Mouse (Mus musculus): ENCODE measurements around the gene Sirpb1b. TPM values are rescaled to one million over a fixed set of nuclear protein-coding genes. Genes with fewer than 3 reads are reported as not detected.
"Not testable (repeated sequence)": the region's sequence is repeated elsewhere in the genome, so short reads cannot be mapped to it uniquely, and the experiment has no call there.

Gene Sirpb1b
- 0.10 and 0.21 TPM in 2 replicates for polyA plus RNA-seq (2015; fragmentation: Nextera tagmentation; extraction: Ambion mirVana)

DNA sequence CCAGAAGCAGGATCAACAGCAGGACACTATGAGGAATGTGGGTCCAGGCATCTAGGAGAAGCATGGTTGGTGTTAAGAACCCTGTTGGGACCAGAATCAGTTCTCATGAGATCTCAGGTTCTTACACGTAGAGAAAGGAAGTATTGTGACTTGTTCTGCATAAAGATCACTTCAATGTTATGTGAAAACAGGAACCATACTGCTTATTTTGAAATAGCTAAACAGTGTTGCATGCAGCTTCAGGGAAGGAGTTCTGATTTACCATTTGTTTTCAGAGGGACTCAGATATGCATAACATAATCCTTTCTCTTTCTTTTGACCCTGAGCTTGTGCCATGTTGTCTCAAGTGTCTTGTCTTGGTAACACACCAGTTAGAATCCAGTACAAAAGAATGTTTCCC, at the start of gene Sirpb1b:
Gene Sirpb1b (minus strand): TSS at position 179 of the 400 bp plus-strand sequence.
- no CpG with 5 or more reads among the region's 1 CpGs for WGBS
- H3K4me2 ChIP-seq (ENCODE audit: low read depth, low read length); H3K9ac ChIP-seq (ENCODE audit: low read depth, low read length); ATAC-seq; H3K4me1 ChIP-seq (ENCODE audit: control insufficient read depth, insufficient read depth, low read length); H3K36me3 ChIP-seq (ENCODE audit: control insufficient read depth, insufficient read depth, low read length); H3K9me3 ChIP-seq (ENCODE audit: control insufficient read depth, low read length); H3K4me3 ChIP-seq (ENCODE audit: low read length); H3K27me3 ChIP-seq (replicated peaks; ENCODE audit: control insufficient read depth, insufficient read depth, low read length); H3K27ac ChIP-seq (ENCODE audit: low read length): not testable (repeated sequence)

DNA sequence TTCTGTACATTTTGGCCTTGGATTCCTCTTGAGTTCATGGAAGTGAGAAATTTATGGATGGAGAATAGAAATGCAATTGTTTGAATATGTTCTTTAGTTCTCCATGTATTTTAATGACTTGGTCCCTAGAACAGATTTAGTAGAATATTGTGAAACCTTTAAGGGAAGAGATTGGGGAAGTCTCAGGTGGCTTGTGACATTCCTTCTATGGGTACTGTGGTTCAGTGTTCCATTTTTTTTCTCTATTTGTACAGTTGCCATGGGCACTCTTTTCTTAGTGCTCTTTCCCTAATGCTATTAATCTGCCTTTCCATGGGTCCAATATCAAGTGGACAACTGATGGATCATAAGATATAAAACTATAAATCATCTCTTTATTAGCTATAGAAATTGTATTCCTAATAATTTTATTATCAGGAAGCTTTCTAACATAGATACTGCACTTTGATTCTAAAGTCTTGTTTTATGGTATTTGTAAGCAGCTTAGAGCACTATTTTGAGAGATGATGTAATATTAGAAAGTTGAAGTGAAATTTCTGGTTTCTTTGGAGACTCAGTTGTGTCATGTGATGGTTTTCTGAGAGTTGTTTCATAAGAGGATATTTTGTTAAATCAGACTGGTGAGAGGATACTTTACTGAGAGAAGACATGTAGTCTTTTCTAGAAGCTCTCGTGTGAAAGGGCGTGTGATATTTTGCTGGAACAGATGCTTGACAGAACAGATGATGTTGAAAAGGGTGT, 15.7 kb upstream of the Sirpb1b start:
- H3K9me3 ChIP-seq (ENCODE audit: control insufficient read depth, low read length); H3K4me3 ChIP-seq (ENCODE audit: low read length); H3K4me2 ChIP-seq (ENCODE audit: low read depth, low read length); H3K36me3 ChIP-seq (ENCODE audit: control insufficient read depth, insufficient read depth, low read length); H3K27ac ChIP-seq (ENCODE audit: low read length); H3K9ac ChIP-seq (ENCODE audit: low read depth, low read length); H3K4me1 ChIP-seq (ENCODE audit: control insufficient read depth, insufficient read depth, low read length); H3K27me3 ChIP-seq (replicated peaks; ENCODE audit: control insufficient read depth, insufficient read depth, low read length); ATAC-seq: not testable (repeated sequence)
- WGBS, result 88% methylated on average over 2 of the region's 2 CpGs

GRCm38 (mm10) chr3:15586665-15587064, 11.8 kb upstream of the Sirpb1b start:
- H3K9ac ChIP-seq (ENCODE audit: low read depth, low read length); H3K9me3 ChIP-seq (ENCODE audit: control insufficient read depth, low read length); H3K4me3 ChIP-seq (ENCODE audit: low read length); H3K4me2 ChIP-seq (ENCODE audit: low read depth, low read length); H3K36me3 ChIP-seq (ENCODE audit: control insufficient read depth, insufficient read depth, low read length); ATAC-seq; H3K27ac ChIP-seq (ENCODE audit: low read length); H3K4me1 ChIP-seq (ENCODE audit: control insufficient read depth, insufficient read depth, low read length); H3K27me3 ChIP-seq (replicated peaks; ENCODE audit: control insufficient read depth, insufficient read depth, low read length): not testable (repeated sequence)
- WGBS, result 76% methylated on average over 1 of the region's 1 CpGs

DNA sequence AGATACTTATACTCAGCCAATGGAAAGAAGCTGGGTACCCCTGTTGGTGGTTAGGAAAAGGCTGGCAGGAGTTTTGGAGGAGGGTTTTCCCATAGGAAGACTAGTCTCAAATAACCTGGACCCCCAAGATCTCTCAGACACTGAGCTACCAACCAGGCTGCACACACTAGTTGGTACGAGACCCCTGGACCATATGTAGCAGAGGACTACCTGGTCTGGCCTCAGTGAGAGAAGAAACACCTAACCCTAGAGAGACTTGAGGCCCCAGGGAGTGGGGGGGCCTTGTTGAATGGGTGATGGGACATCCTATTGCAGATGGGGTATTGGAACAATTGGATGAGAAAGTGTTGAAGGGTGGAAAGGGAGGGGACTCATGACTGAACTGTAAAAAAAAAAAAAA, 8.6 kb upstream of the Sirpb1b start:
- H3K4me1 ChIP-seq (ENCODE audit: control insufficient read depth, insufficient read depth, low read length), result no peaks in the 10 kb centered on the region
- H3K27ac ChIP-seq (ENCODE audit: low read length), result no peak overlapping the region
- no peaks in the 10 kb centered on the region for H3K9me3 ChIP-seq (ENCODE audit: control insufficient read depth, low read length)
- no peaks in the 10 kb centered on the region for H3K36me3 ChIP-seq (ENCODE audit: control insufficient read depth, insufficient read depth, low read length)
- H3K27me3 ChIP-seq (replicated peaks; ENCODE audit: control insufficient read depth, insufficient read depth, low read length), result no peaks in the 10 kb centered on the region
- H3K9ac ChIP-seq (ENCODE audit: low read depth, low read length), result no peak overlapping the region
- H3K4me3 ChIP-seq (ENCODE audit: low read length), result no peak overlapping the region
- no peak overlapping the region for H3K4me2 ChIP-seq (ENCODE audit: low read depth, low read length)
- WGBS, result 87% methylated on average over 1 of the region's 1 CpGs
- ATAC-seq, result no peak

GRCm38 (mm10) chr3:15582948-15583347, 8.1 kb upstream of the Sirpb1b start:
- H3K4me2 ChIP-seq (ENCODE audit: low read depth, low read length); H3K4me3 ChIP-seq (ENCODE audit: low read length); H3K4me1 ChIP-seq (ENCODE audit: control insufficient read depth, insufficient read depth, low read length); ATAC-seq; H3K27me3 ChIP-seq (replicated peaks; ENCODE audit: control insufficient read depth, insufficient read depth, low read length); H3K27ac ChIP-seq (ENCODE audit: low read length); H3K9ac ChIP-seq (ENCODE audit: low read depth, low read length); H3K9me3 ChIP-seq (ENCODE audit: control insufficient read depth, low read length); H3K36me3 ChIP-seq (ENCODE audit: control insufficient read depth, insufficient read depth, low read length): not testable (repeated sequence)
- 84% methylated on average over 3 of the region's 3 CpGs for WGBS

DNA sequence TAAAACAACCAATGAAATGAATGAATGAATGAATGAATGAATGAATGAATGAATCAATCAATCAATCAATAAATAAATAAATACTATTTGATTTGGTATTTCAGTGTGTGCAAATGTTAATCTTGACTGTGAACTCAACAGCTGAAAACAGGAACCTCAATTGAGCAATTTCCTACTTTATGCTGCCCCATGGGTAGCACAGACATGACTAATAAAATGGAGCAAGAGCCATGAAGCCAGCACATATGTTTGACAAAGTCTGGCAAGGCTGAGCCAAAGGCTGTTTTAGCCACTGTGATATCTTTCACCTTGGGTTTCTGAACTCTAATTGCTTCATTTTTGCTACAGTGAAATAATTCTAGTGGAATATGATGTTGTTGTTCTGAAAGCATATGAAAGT, 1.6 kb upstream of the Sirpb1b start:
- not testable (repeated sequence) for H3K36me3 ChIP-seq (ENCODE audit: control insufficient read depth, insufficient read depth, low read length); H3K4me1 ChIP-seq (ENCODE audit: control insufficient read depth, insufficient read depth, low read length); H3K9me3 ChIP-seq (ENCODE audit: control insufficient read depth, low read length); H3K9ac ChIP-seq (ENCODE audit: low read depth, low read length); H3K4me2 ChIP-seq (ENCODE audit: low read depth, low read length); ATAC-seq; H3K27ac ChIP-seq (ENCODE audit: low read length); H3K27me3 ChIP-seq (replicated peaks; ENCODE audit: control insufficient read depth, insufficient read depth, low read length); H3K4me3 ChIP-seq (ENCODE audit: low read length)

DNA sequence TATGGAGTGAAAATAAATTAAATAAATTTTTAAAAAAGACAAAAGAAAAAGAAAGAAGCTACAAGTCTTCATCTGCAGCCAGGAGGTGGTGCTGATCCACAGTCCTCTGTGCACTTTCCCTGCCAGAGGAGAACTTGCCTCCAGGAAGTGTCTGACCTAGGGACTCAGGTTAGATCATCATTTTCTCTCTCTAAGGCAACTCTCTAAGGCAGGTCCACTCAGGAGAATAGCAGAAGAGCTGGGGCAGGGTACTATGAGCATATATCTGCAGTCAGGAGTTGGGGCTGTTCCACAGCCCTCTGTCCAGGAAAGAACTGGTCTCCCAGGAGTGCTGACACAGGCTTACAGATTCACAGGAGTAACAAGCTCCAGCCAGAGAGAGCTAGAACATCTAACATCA, 46.3 kb downstream of the Sirpb1b start:
- Histone ChIP-seq H3K9ac (ENCODE audit: low read depth, low read length) (no peak overlapping the region), H3K4me3 (ENCODE audit: low read length) (no peak overlapping the region), H3K4me2 (ENCODE audit: low read depth, low read length) (no peak overlapping the region), H3K27ac (ENCODE audit: low read length) (no peak overlapping the region), H3K4me1 (ENCODE audit: control insufficient read depth, insufficient read depth, low read length) (no peaks in the 10 kb centered on the region), H3K9me3 (ENCODE audit: control insufficient read depth, low read length) (no peaks in the 10 kb centered on the region), H3K27me3 (replicated peaks; ENCODE audit: control insufficient read depth, insufficient read depth, low read length) (no peaks in the 10 kb centered on the region), H3K36me3 (ENCODE audit: control insufficient read depth, insufficient read depth, low read length) (no peaks in the 10 kb centered on the region)
- no peak for ATAC-seq

- 84% methylated on average over 10 of the region's 11 CpGs for WGBS
- not testable (repeated sequence) for H3K4me1 ChIP-seq (ENCODE audit: control insufficient read depth, insufficient read depth, low read length); H3K9me3 ChIP-seq (ENCODE audit: control insufficient read depth, low read length)
Measured at GRCm38 (mm10) chr3:15513608-15514007, 61.3 kb downstream of the Sirpb1b start.

DNA sequence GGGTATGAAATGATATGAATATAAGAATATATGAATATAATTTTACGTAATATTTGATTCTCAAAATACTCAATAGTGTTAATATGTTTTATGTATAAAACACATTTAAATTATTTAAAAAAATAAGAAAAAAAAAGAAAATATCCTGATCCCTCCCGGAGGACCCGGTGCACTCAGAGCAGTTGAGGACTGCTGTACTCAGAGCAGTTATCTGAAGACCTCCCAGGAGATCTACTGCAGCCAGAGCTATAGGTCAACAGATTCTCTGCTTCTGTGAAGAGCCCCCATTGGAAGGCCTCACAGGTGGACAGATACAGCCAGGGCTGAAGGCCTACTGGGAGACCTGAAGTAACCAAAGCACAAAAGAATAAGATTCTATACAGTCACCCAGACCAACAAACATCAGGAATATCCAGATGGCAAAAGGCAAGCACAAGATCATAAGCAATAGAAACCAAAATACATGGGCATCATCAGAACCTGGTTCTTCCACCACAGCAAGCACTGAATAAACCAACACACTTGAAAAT, 67.0 kb downstream of the Sirpb1b start:
- not testable (repeated sequence) for ATAC-seq; H3K9ac ChIP-seq (ENCODE audit: low read depth, low read length); H3K27ac ChIP-seq (ENCODE audit: low read length); H3K27me3 ChIP-seq (replicated peaks; ENCODE audit: control insufficient read depth, insufficient read depth, low read length); H3K4me1 ChIP-seq (ENCODE audit: control insufficient read depth, insufficient read depth, low read length); H3K4me3 ChIP-seq (ENCODE audit: low read length); H3K4me2 ChIP-seq (ENCODE audit: low read depth, low read length); H3K36me3 ChIP-seq (ENCODE audit: control insufficient read depth, insufficient read depth, low read length); H3K9me3 ChIP-seq (ENCODE audit: control insufficient read depth, low read length)
- WGBS, result 86% methylated on average over 3 of the region's 3 CpGs

More at GRCm38 (mm10) chr3:15513608-15514007, 61.3 kb downstream of the Sirpb1b start:
- H3K27me3 ChIP-seq (replicated peaks; ENCODE audit: control insufficient read depth, insufficient read depth, low read length); H3K4me2 ChIP-seq (ENCODE audit: low read depth, low read length); H3K9ac ChIP-seq (ENCODE audit: low read depth, low read length); H3K4me3 ChIP-seq (ENCODE audit: low read length); ATAC-seq; H3K27ac ChIP-seq (ENCODE audit: low read length); H3K36me3 ChIP-seq (ENCODE audit: control insufficient read depth, insufficient read depth, low read length): not testable (repeated sequence)

GRCm38 (mm10) chr3:15474831-15475230, 100.0 kb downstream of the Sirpb1b start:
- not testable (repeated sequence) for H3K9ac ChIP-seq (ENCODE audit: low read depth, low read length); H3K36me3 ChIP-seq (ENCODE audit: control insufficient read depth, insufficient read depth, low read length); H3K9me3 ChIP-seq (ENCODE audit: control insufficient read depth, low read length); H3K27me3 ChIP-seq (replicated peaks; ENCODE audit: control insufficient read depth, insufficient read depth, low read length); H3K27ac ChIP-seq (ENCODE audit: low read length); H3K4me2 ChIP-seq (ENCODE audit: low read depth, low read length); H3K4me3 ChIP-seq (ENCODE audit: low read length); H3K4me1 ChIP-seq (ENCODE audit: control insufficient read depth, insufficient read depth, low read length); ATAC-seq
- WGBS, result 88% methylated on average over 1 of the region's 2 CpGs
